Mouse (Mus musculus) heart, embryonic 14.5 days (tissue): ENCODE results near the gene Srgap2. TPM values are rescaled to one million over a fixed set of nuclear protein-coding genes. Genes with fewer than 3 reads are reported as not detected.
A peak's percentile ranks its signal among the peaks of the same experiment; 100 is the strongest.

Source experiments
- ATAC-seq: fragments of 200-750 bp; cut with Nextera tagmentation; 2 replicates; pipeline ENCODE4 v1.8.0; 2017; ENCODE audit warnings: low read depth, moderate TSS enrichment; ENCODE audit not compliant: insufficient number of reproducible peaks, insufficient read depth, low FRiP score
- H3K27ac ChIP-seq, 2 experiments: fragments of 200-500 bp in 1 of 2; fragments of 300-500 bp in 1 of 2; sonication (generic) in 1 of 2; replicated peaks in 1 of 2; 2 replicates each; pipeline ENCODE4 v1.5.1; 2012 to 2014; ENCODE audit warnings: low read depth in 2 of 2, low read length in 2 of 2, control low read depth in 1 of 2, mild to moderate bottlenecking in 1 of 2, mixed read lengths in 1 of 2; ENCODE audit not compliant: control insufficient read depth in 1 of 2, insufficient read depth in 1 of 2
- H3K27me3 ChIP-seq: fragments of 300-500 bp; sonication (generic); 2 replicates; pipeline ENCODE4 v1.6.1; 2014; ENCODE audit warnings: mild to moderate bottlenecking, low read length, control low read depth; ENCODE audit not compliant: control insufficient read depth, insufficient read depth
- H3K36me3 ChIP-seq: fragments of 300-500 bp; sonication (generic); 2 replicates; pipeline ENCODE4 v1.6.1; 2014; ENCODE audit warnings: mild to moderate bottlenecking, control low read depth, low read length, mixed read lengths; ENCODE audit not compliant: control insufficient read depth, insufficient read depth
- H3K4me1 ChIP-seq, 2 experiments: fragments of 200-500 bp in 1 of 2; fragments of 300-500 bp in 1 of 2; sonication (generic) in 1 of 2; 2 replicates each; pipeline ENCODE4 v1.6.1; 2012 to 2014; ENCODE audit warnings: low read length in 2 of 2, control low read depth in 1 of 2, mixed read lengths in 1 of 2; ENCODE audit not compliant: control insufficient read depth in 2 of 2, insufficient read depth in 2 of 2
- H3K4me2 ChIP-seq: fragments of 300-500 bp; sonication (generic); 2 replicates; pipeline ENCODE4 v1.6.1; 2014; ENCODE audit warnings: mild to moderate bottlenecking, low read length
- H3K4me3 ChIP-seq, 2 experiments: fragments of 200-500 bp in 1 of 2; fragments of 300-500 bp in 1 of 2; sonication (generic) in 1 of 2; 2 replicates each; pipeline ENCODE4 v1.5.1; 2012 to 2014; ENCODE audit warnings: low read length in 2 of 2, mild to moderate bottlenecking in 2 of 2, control low read depth in 1 of 2, low read depth in 1 of 2, moderate library complexity in 1 of 2; ENCODE audit not compliant: control insufficient read depth in 1 of 2, insufficient read depth in 1 of 2
- H3K9ac ChIP-seq: fragments of 300-500 bp; sonication (generic); 2 replicates; pipeline ENCODE4 v1.6.1; 2014; ENCODE audit warnings: mild to moderate bottlenecking, low read length
- H3K9me3 ChIP-seq: fragments of 300-500 bp; sonication (generic); 2 replicates; pipeline ENCODE4 v1.6.1; 2016; ENCODE audit warnings: low read length, control low read depth; ENCODE audit not compliant: control insufficient read depth
- WGBS: fragments of 180-500 bp; shearing (Covaris S2); extraction: QIAGEN DNeasy Blood & Tissue Kit; methylation state at CpG from one replicate; pipeline ENCODE4 v1.1.7; 2014; 5-methylcytosine and 5-hydroxymethylcytosine counted together
- polyA plus RNA-seq: library from polyadenylated mRNA; unstranded; fragments of >200 nt; fragmentation: Nextera tagmentation; extraction: Ambion mirVana; gene quantifications from 2 replicates; pipeline ENCODE4 v1.2.1, GENCODE M21; 2014

The Srgap2 gene
- polyA plus RNA-seq, 1 experiment from 2014 or later, result 15.7 TPM

GRCm38 (mm10) chr1:131403567-131403966 is 123.6 kb downstream of the Srgap2 start:
- ATAC-seq, result no peak

GRCm38 (mm10) chr1:131400844-131401243 is 126.3 kb downstream of the Srgap2 start:
- WGBS, result 84% methylated on average over 3 of the region's 3 CpGs
- H3K4me2 ChIP-seq, result no peak overlapping the region
- H3K9me3 ChIP-seq, result no peaks in the 10 kb centered on the region
- H3K4me1 ChIP-seq, result no peaks in the 10 kb centered on the region
- H3K27ac ChIP-seq, result no peak overlapping the region
- H3K27me3 ChIP-seq, result no peaks in the 10 kb centered on the region
- H3K36me3 ChIP-seq, result no peaks in the 10 kb centered on the region
- H3K4me3 ChIP-seq, result no peak overlapping the region
- no peak for ATAC-seq
- no peak overlapping the region for H3K9ac ChIP-seq

More at GRCm38 (mm10) chr1:131403567-131403966, 123.6 kb downstream of the Srgap2 start:
- Histone ChIP-seq H3K4me3 (no peak overlapping the region), H3K9ac (no peak overlapping the region), H3K4me1 (no peaks in the 10 kb centered on the region), H3K4me2 (no peak overlapping the region), H3K36me3 (no peaks in the 10 kb centered on the region), H3K9me3 (no peaks in the 10 kb centered on the region), H3K27ac (no peak overlapping the region), H3K27me3 (no peaks in the 10 kb centered on the region)
- 36% methylated on average over 3 of the region's 3 CpGs for WGBS

GRCm38 (mm10) chr1:131398181-131398580 is 129.0 kb downstream of the Srgap2 start:
- H3K4me3 ChIP-seq, result no peak overlapping the region
- no peak overlapping the region for H3K4me2 ChIP-seq
- no peaks in the 10 kb centered on the region for H3K4me1 ChIP-seq
- no peaks in the 10 kb centered on the region for H3K9me3 ChIP-seq
- no peak for ATAC-seq
- H3K36me3 ChIP-seq, result 0 out of 2 replicates have a peak, but pooled peaks cover 3% of the 10 kb centered on the region
- no peak overlapping the region for H3K9ac ChIP-seq
- no peak overlapping the region for H3K27ac ChIP-seq
- no peaks in the 10 kb centered on the region for H3K27me3 ChIP-seq

DNA sequence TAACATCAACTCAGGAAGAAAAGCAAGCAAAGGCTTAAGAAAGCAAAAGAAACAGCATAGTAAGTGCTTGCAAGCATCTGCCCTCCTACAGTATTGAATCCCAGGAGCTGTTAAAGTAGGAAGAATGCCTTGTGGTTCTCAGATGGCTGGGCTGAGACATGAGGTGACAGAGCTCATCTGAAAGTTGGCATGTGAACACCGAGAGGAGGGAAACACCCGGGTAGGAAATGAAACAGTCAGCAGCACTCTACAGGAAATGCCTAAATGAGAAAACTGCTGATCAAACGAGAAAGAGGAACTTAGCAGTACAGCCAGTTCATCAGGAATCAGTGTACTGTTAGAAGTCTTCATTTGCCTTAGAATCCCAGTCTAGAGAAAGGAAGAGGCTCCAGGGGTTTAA is 142.7 kb downstream of the Srgap2 start:
- peak overlapping the region in 1 of 2 experiments; percentile 17; a peak in 1 of 4 replicates for H3K27ac ChIP-seq

DNA sequence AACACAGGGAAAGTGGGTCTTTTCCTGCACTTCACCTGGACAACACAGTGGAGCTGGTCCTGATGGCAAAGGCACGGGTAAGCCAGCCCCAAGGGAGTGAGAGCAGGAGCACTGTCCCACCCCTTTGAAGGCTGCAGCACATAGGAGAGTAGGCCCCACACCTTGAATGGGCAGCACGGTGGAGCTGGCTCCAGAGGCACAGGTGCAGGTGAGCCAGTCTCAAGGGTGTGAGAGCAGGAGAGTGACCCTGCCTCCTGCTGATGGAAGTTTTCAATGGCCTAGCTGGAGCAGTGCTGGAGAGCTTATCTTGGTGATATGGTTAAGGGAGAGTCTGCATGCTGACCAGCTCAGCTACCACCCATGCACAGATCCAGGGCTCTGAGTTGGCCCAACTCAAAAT is 145.0 kb downstream of the Srgap2 start:
- 60% methylated on average over 2 of the region's 2 CpGs for WGBS
- Histone ChIP-seq H3K4me2 (no peak overlapping the region), H3K9me3 (no peaks in the 10 kb centered on the region), H3K36me3 (no peaks in the 10 kb centered on the region), H3K27me3 (no peaks in the 10 kb centered on the region), H3K4me3 (no peak overlapping the region), H3K9ac (no peak overlapping the region), H3K4me1 (peaks cover 21 to 41% of the 10 kb centered on the region in 2 experiments), H3K27ac (no peak overlapping the region)
- peak; percentile 39; the same call in 1 of the 2 replicates for ATAC-seq

More for the DNA sequence above, 142.7 kb downstream of the Srgap2 start:
- Histone ChIP-seq H3K4me3 (no peak overlapping the region), H3K4me2 (no peak overlapping the region), H3K9ac (no peak overlapping the region), H3K4me1 (peaks cover 10 to 26% of the 10 kb centered on the region in 2 experiments), H3K9me3 (no peaks in the 10 kb centered on the region), H3K27me3 (no peaks in the 10 kb centered on the region), H3K36me3 (no peaks in the 10 kb centered on the region)
- 31% methylated on average over 3 of the region's 3 CpGs for WGBS
- no peak for ATAC-seq

- peak overlapping the region; percentile 1; the same call in 1 of the 2 replicates for H3K4me2 ChIP-seq
- no peak overlapping the region for H3K9ac ChIP-seq
- H3K9me3 ChIP-seq, result no peaks in the 10 kb centered on the region
- ATAC-seq, result 0 out of 2 replicates have a peak, but pooled peaks have one; percentile 54
- H3K27ac ChIP-seq, result peak overlapping the region; percentile 10 to 53; a peak in 3 of 4 replicates
- H3K4me1 ChIP-seq, result peaks cover 21 to 41% of the 10 kb centered on the region in 2 experiments
- no peaks in the 10 kb centered on the region for H3K36me3 ChIP-seq
- no peak overlapping the region for H3K4me3 ChIP-seq
- WGBS, result 0% methylated on average over 1 of the region's 1 CpGs
- no peaks in the 10 kb centered on the region for H3K27me3 ChIP-seq
Measured at GRCm38 (mm10) chr1:131380254-131380653, 146.9 kb downstream of the Srgap2 start.

- H3K27ac ChIP-seq, result peak overlapping the region; percentile 53 to 70; a peak in 3 of 4 replicates
- no peaks in the 10 kb centered on the region for H3K36me3 ChIP-seq
- H3K9ac ChIP-seq, result no peak overlapping the region
- no peaks in the 10 kb centered on the region for H3K27me3 ChIP-seq
- ATAC-seq, result no peak
- no peak overlapping the region for H3K4me3 ChIP-seq
- 14% methylated on average over 1 of the region's 1 CpGs for WGBS
- H3K4me1 ChIP-seq, result peaks cover 21 to 39% of the 10 kb centered on the region in 2 experiments
- H3K4me2 ChIP-seq, result peak overlapping the region; percentile 14; the same call in 1 of the 2 replicates
- H3K9me3 ChIP-seq, result no peaks in the 10 kb centered on the region
Measured at GRCm38 (mm10) chr1:131378914-131379474, 148.2 kb downstream of the Srgap2 start.
